Mouse (Mus musculus) G1E (cell line): Measurements from ENCODE around the gene Zfp775. TPM values are rescaled to one million over a fixed set of nuclear protein-coding genes. Genes with fewer than 3 reads are reported as not detected.

ENCODE experiments used
- ATAC-seq: 2 replicates; pipeline ENCODE4 v1.8.0; 2016; ENCODE audit warnings: mild to moderate bottlenecking; ENCODE audit not compliant: insufficient number of reproducible peaks, poor library complexity, low FRiP score, severe bottlenecking; ENCODE audit errors: extremely low read depth
- DNase-seq: peaks from one replicate; pipeline ENCODE4 v3.0.0; 2012; ENCODE audit warnings: low spot score
- H3K27me3 ChIP-seq: 2 replicates; pipeline ENCODE4 v1.6.1; 2012; ENCODE audit warnings: mild to moderate bottlenecking, low read length, inconsistent platforms; ENCODE audit not compliant: insufficient read depth
- H3K36me3 ChIP-seq: replicated peaks from 2 replicates; pipeline ENCODE3; 2012; ENCODE audit warnings: mild to moderate bottlenecking, inconsistent platforms
- H3K4me1 ChIP-seq: 2 replicates; pipeline ENCODE4 v1.6.1; 2012; ENCODE audit warnings: low read depth, low read length, inconsistent platforms, mixed read lengths; ENCODE audit not compliant: insufficient read depth
- H3K4me3 ChIP-seq: 2 replicates; pipeline ENCODE4 v1.5.1; 2012; ENCODE audit warnings: low read depth, mild to moderate bottlenecking, inconsistent platforms, low read length, moderate library complexity, mixed read lengths
- H3K9me3 ChIP-seq: replicated peaks from 2 replicates; pipeline ENCODE4 v1.6.1; 2012; ENCODE audit warnings: inconsistent platforms
- CTCF ChIP-seq: IDR thresholded peaks from 2 replicates; pipeline ENCODE4 v1.5.1; 2012; ENCODE audit warnings: low read depth, low read length, inconsistent platforms, mixed read lengths
- GATA1 ChIP-seq: IDR thresholded peaks from 2 replicates; pipeline ENCODE4 v1.6.1; 2012; ENCODE audit warnings: borderline replicate concordance, low read length, inconsistent platforms, mixed read lengths
- GATA2 ChIP-seq: IDR thresholded peaks from 2 replicates; pipeline ENCODE4 v1.6.1; 2012; ENCODE audit warnings: low read depth, low read length, inconsistent platforms, borderline replicate concordance
- POLR2AphosphoS5 ChIP-seq: IDR thresholded peaks from 2 replicates; pipeline ENCODE4 v1.6.1; 2012; ENCODE audit warnings: low read depth, low read length, inconsistent platforms; ENCODE audit not compliant: insufficient replicate concordance
- TAL1 ChIP-seq: conservative IDR thresholded peaks from 2 replicates; pipeline ENCODE4 v1.6.1; 2012; ENCODE audit warnings: low read depth, low read length, inconsistent platforms, mixed read lengths
- polyA plus RNA-seq: library from polyadenylated mRNA; stranded (reverse); fragments of >175 nt; gene quantifications from 2 replicates; pipeline ENCODE4 v1.2.3, GENCODE M21; 2012
- total RNA-seq, 2 experiments: library from RNA; stranded (forward) in 1 of 2; stranded (reverse) in 1 of 2; fragments of 200-1000 nt in 1 of 2; fragments of >200 nt in 1 of 2; fragmentation: Nextera tagmentation in 1 of 2; gene quantifications; 2 replicates each; pipeline ENCODE4 v1.2.3; 2014 to 2017

The Zfp775 gene
- total and polyA plus RNA-seq, 3 experiments = 0.11 TPM; not detected in 2

DNA sequence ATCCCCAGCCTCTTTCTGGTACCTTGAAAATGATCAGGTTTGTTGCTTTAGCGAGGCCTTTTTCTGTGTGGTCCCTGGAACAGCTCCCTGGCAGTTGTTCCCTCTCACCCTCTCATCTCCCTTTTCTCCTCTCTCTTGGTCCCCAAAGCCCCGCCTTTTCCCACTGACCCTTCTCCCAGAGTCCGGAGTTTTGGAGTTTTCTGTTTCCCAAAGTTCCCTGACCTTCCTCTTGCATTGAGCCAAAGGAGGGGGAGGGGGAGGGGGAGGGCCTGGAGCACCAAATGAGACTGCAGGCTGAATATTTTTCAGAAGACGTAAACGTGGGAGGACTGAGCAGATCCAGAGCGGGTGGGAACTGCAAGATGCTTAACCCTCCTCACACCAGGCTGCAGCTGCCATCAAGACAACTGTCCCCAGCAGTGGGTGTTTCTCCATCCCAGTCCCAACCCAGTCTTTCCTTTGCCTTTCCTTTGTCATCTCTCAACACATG is 29.2 kb upstream of the Zfp775 start, which contains the start of gene Rarres2:
Gene Rarres2 (minus strand): TSS at position 218 of the 490 bp plus-strand sequence.
- TF ChIP-seq POLR2AphosphoS5 (no peak), TAL1 (no peak), CTCF (no peak), GATA1 (no peak), GATA2 (no peak)
- ATAC-seq (no peak), DNase-seq (no peak)
- Histone ChIP-seq H3K4me1 (no peaks in the 10 kb centered on the region), H3K4me3 (no peak within 1 kb of the TSS), H3K9me3 (no peaks in the 10 kb centered on the region), H3K27me3 (peaks cover 3% of the 10 kb centered on the region; the same call in 1 of the 2 replicates), H3K36me3 (no peaks in the 10 kb centered on the region)

DNA sequence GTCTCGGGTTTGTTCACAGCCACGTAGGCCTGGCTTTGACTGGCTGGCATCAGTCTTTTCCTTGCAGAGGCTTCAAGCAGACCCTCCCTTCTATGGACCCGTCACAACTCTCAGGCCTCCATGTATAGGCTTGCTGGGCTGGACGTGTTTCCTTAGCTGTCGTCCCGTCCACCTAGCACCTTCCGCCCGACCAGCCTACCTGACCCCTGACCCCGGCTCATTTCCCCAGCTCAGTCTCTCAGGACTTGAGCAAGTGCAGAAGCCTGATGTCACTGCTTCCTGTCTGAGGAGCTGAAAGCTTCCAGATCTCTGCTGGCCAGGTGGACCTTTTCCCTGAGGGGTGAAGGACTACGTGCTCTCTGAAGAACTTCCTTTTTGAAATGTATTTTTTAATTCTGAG is 28.6 kb upstream of the Zfp775 start:
- Histone ChIP-seq H3K9me3 (no peaks in the 10 kb centered on the region), H3K36me3 (no peaks in the 10 kb centered on the region), H3K4me1 (no peaks in the 10 kb centered on the region), H3K4me3 (no peak overlapping the region), H3K27me3 (peaks cover 3% of the 10 kb centered on the region; the same call in 1 of the 2 replicates)
- no peak for DNase-seq
- TF ChIP-seq CTCF (no peak), GATA2 (no peak), TAL1 (no peak), POLR2AphosphoS5 (no peak), GATA1 (no peak)
- ATAC-seq = no peak

- Histone ChIP-seq H3K9me3 (no peaks in the 10 kb centered on the region), H3K36me3 (no peaks in the 10 kb centered on the region), H3K4me3 (no peak overlapping the region), H3K4me1 (no peaks in the 10 kb centered on the region), H3K27me3 (peaks cover 3% of the 10 kb centered on the region; the same call in 1 of the 2 replicates)
- ATAC-seq (no peak), DNase-seq (no peak)
- TF ChIP-seq GATA1 (no peak), GATA2 (no peak), POLR2AphosphoS5 (no peak), TAL1 (no peak), CTCF (no peak)
Observed at GRCm38 (mm10) chr6:48573981-48574380, 27.9 kb upstream of the Zfp775 start.

- no peaks in the 10 kb centered on the region for H3K4me1 ChIP-seq
- no peaks in the 10 kb centered on the region for H3K9me3 ChIP-seq
- TF ChIP-seq CTCF = no peak
- TF ChIP-seq TAL1 = no peak
- TF ChIP-seq GATA2 = no peak
- no peak for TF ChIP-seq POLR2AphosphoS5
- no peak for TF ChIP-seq GATA1
- H3K36me3 ChIP-seq = no peaks in the 10 kb centered on the region
- ATAC-seq (no peak), DNase-seq (no peak)
- no peak overlapping the region for H3K4me3 ChIP-seq
- H3K27me3 ChIP-seq = no peaks in the 10 kb centered on the region
Observed at GRCm38 (mm10) chr6:48578736-48579135, 23.1 kb upstream of the Zfp775 start.

DNA sequence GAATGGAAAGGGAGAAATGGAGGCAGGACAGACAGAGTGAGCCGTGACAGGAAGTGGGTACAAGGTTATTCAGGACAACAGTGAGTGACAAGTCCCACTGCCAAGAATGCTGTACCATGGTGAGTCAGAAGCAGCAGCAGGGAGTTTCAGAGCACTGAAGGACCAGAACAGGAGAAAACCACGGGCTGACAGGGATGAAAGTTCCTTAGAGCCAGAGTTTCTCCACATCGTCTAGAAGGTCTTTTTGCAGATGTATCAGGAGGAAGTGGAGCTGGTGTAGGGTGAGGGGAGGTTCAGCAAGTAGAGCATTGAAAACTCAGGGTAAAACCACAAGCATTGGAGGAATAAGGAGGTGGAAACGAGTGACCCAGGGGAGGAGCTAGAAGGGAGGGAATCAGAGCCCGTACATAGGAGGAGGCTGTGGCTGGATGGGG is 22.6 kb upstream of the Zfp775 start:
- no peaks in the 10 kb centered on the region for H3K4me1 ChIP-seq
- no peaks in the 10 kb centered on the region for H3K9me3 ChIP-seq
- H3K27me3 ChIP-seq = no peaks in the 10 kb centered on the region
- DNase-seq (no peak), ATAC-seq (no peak)
- H3K4me3 ChIP-seq = no peak overlapping the region
- TF ChIP-seq CTCF (no peak), GATA2 (no peak), POLR2AphosphoS5 (no peak), GATA1 (no peak), TAL1 (no peak)
- H3K36me3 ChIP-seq = no peaks in the 10 kb centered on the region

DNA sequence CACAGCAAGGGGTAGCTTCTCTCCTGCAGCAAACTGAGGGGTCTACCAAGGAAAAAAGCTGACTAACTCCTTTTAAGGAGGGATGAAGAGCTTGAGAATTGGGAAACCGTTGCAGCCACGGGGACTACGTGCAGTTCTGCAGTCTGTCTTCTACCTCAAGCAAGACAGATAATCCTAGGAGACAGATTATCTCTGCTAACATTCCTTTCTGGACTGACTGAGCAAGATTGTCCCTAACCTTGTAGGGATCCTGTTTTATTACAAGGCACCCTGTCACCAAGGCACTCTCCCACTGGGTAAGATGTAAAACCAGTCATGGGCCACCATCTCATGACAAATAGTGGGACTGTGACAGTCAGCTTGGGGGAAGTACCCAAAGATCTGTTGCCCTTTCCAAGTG is 20.6 kb upstream of the Zfp775 start:
- TF ChIP-seq CTCF (no peak), POLR2AphosphoS5 (no peak), GATA2 (no peak), TAL1 (no peak), GATA1 (no peak)
- no peaks in the 10 kb centered on the region for H3K4me1 ChIP-seq
- ATAC-seq = no peak

More for the DNA sequence above, 20.6 kb upstream of the Zfp775 start:
- DNase-seq = no peak
- Histone ChIP-seq H3K9me3 (0 out of 2 replicates have a peak, but pooled peaks cover 2% of the 10 kb centered on the region), H3K36me3 (no peaks in the 10 kb centered on the region), H3K27me3 (no peaks in the 10 kb centered on the region), H3K4me3 (no peak overlapping the region)
